Mouse (Mus musculus) spleen, postnatal 14 days (tissue): Measurements from ENCODE around the gene Trrap.
"Not testable (repeated sequence)": the region's sequence is repeated elsewhere in the genome, so short reads cannot be mapped to it uniquely, and the experiment has no call there.

Experiments used
- DNase-seq, 2 experiments: peaks; one replicate each; pipeline ENCODE4 v3.0.0; 2021 to 2022; ENCODE audit warnings: low spot score in 2 of 2

The Trrap gene

DNA sequence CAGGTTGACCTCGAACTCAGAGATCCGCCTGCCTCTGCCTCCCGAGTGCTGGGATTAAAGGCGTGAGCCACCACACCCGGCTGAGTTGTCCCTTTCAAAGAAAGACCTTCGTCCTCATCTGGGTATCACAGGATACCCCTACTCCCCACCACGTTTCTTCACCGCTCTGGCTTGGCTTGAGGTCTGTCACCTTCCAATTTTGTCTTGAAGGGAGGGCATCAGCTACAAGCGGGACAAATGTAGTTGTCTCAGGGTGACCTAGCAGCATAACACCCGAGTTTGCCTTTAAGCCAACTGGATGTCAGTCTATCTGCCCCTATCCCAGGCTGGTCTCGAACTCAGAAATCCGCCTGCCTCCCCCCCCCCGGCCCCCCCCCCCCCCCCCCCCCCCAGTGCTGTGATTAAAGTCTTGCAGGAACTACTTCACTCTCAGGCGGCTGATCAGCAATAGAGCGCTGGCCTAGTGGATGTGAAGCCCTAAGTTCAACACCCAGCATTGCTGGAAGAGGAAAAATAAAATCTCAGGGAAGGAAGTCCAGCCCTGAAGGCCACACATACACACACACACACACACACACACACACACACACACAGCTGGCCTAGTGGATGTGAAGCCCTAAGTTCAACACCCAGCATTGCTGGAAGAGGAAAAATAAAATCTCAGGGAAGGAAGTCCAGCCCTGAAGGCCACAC, at the start of gene Trrap:
Trrap (plus strand) TSS at position 627 of the 693 bp plus-strand sequence.
- DNase-seq = not testable (repeated sequence)

DNA sequence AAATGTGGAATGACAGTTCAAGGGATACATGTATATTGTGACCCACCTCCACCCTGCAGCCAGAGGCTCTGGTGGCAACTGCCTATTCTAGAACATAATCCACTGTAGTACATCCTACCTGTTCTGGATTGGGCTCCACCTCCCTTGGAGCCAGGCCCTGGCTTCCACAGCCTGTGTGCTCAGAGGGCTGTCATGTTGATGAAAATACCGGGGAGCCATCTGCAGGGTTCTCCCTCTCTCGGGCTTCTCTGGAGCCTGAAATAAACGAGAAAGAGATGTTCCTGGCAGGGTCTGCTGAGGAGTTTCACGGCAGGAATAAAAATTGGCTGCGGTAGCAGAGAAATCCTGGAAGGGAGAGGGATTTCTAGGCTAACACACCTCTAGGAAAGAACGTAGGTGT, 47.8 kb upstream of the Trrap start:
- no peak for DNase-seq

DNA sequence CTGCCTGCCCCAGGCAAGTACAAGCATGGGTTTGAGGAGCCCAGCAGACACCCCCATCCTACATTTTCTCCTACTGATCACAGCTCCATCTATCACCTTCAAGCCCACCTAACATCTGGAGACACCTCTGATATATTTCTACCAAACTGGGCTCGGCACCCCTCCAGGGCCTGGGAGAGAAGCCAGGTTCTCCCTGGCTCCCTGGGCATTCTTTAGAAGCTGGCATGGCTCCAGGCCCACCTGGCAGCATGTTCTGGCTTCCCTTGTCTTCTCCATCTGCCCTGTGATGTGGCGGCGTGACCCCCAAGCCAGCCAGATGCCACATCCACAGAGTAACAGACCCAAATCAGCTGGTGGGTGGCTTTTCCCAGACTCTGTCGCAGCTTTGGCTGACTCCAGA, 47.3 kb upstream of the Trrap start:
- DNase-seq = no peak

DNA sequence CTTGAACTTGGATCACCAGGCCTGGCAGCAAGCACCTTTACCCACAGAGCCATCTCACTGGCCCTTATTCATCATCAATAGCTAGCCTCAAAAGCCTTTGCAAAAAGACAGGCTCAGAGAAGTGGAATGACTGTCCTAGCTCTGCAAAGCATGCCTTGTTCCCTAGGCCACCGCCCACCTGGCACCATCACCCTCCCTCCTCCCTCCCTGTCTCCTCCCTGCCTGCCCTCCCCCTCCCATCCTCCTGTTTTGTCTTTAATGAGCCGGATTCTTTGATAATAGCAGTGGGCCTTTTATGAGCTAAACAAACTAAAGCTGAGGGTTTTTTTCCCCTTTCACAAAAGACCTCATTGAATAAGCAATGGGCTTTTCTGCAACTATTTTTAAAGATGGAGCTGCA, 42.6 kb upstream of the Trrap start:
- no peak for DNase-seq

DNA sequence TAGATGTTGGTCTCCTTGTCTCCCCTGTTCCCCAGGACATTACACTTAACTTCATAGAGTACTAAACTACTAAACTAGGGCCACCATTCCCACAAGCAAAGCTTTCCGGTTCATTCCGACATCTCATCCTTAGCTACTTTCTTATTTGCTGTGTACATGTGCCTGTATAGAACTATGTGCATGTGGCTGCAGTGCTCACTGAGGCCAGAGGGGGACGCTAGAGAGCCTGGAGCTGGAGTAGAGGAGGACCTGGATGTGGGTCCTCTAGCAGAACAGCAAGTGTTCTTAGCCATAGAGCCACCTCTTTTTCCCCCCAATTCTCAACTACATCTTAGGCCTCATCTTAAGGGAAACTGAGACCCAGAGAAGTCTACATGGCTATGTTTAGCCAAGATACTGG, 42.0 kb upstream of the Trrap start:
- DNase-seq = no peak

DNA sequence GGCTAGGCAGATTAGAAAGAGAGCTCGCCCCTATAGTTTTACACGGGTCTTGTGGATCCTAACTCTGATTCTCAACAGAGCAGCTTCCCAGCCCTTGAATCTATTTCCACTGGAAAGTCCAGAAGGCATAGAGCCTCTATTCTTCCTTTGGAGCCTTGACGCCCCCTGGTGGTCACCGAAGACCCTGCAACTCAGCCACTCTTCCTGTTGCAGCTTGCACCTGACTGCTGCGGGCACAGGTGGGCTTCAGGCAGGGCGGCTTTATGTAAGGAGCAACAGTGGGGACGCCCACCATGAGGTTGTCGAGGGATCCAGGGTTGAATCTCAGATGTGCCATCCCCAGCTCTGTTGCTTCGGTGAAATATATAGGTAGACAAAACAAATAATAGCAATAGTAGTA, 40.4 kb upstream of the Trrap start:
- peak in 1 of 2 experiments; percentile 49 for DNase-seq

- no peak for DNase-seq
These were observed 39.3 kb upstream of the Trrap start for GRCm38 (mm10) chr5:144728237-144728636.

DNA sequence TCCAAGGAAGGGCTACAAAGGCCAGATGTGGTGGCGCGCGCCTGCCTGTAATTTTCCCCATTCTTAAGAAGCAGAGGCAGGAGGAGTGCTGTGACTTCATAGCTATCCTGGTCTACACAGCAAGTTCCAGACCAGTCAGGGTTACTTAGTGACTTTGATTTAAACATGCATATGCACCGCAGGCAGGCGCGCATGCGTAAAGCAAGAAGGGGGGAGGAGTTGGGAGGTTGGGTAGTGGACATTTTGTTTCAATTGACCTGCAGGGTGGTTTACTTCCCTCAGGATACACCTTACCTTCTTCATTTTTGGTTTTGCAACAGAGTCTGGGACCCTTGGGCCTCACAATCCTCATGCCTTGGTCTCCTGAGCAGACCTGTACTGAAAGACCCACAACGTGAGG, 38.3 kb upstream of the Trrap start:
- no peak for DNase-seq

- peak in 1 of 2 experiments; percentile 20 for DNase-seq
These were observed 33.6 kb upstream of the Trrap start for GRCm38 (mm10) chr5:144733953-144734352.

- peak in 1 of 2 experiments; percentile 40 for DNase-seq
These were observed 32.6 kb upstream of the Trrap start for GRCm38 (mm10) chr5:144734949-144735348.

- no peak for DNase-seq
These were observed 30.4 kb upstream of the Trrap start for GRCm38 (mm10) chr5:144737101-144737500.

GRCm38 (mm10) chr5:144752432-144752831, 15.1 kb upstream of the Trrap start:
- no peak for DNase-seq

- peak in 1 of 2 experiments; percentile 13 for DNase-seq
These were observed 14.5 kb upstream of the Trrap start for GRCm38 (mm10) chr5:144753041-144753440.

DNA sequence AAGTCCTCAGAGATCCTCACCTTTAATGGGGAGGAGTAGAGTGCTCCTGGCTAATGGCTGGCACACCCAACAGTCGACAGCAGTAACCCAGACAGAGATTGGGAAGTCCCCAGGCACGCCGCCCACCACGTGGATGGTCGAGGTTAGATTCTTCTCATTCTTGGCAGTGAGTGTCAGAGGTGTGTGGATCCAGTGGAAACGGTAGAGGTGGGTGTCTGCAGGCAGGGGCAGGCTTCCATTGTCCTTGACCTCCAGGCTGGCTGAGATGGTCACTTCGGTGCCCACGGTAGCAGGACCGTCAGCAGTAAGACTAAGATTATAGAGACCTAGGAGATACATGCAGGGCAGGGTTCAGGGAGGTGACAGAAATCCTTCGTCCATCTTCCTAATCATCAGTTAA, 12.3 kb upstream of the Trrap start:
- DNase-seq = no peak

DNA sequence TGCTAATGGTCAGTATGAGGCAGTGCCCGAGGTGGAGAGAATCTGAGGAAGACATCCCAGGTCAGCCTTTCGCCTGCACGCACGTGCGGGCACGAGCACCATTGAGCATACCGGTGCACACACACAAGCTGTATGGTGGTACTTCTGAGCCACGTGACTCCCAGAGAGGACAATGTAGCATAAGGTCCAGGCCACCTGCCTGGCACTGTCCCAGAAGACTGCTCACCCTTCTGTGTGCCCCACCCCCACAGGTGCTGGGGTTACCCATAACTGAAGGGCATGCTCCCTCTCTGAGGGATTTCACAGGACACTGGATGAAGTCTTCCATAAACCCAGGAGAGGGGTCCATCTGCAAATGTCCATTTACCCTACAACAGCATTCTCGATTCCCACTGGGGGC, 10.1 kb upstream of the Trrap start:
- no peak for DNase-seq

DNA sequence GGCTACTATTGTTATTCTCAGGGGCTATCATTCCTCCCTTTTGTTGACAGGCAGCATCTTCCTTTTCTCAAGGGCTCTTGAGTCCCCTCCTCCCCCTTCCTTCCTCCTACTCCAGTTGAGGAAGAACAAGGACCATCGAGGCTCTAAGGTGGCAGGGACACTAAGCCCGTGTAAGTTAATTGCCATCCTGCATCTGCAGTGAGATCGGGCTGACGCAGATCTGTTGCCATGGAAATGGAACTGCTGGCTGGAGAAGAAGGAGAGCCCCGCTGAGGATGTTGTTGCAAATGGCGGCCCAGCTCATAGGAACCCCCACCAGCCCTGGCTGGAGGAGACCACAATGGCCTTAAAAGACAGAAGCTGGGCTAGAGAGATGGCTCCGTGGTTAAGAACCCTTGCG, 9.1 kb upstream of the Trrap start:
- no peak for DNase-seq

DNA sequence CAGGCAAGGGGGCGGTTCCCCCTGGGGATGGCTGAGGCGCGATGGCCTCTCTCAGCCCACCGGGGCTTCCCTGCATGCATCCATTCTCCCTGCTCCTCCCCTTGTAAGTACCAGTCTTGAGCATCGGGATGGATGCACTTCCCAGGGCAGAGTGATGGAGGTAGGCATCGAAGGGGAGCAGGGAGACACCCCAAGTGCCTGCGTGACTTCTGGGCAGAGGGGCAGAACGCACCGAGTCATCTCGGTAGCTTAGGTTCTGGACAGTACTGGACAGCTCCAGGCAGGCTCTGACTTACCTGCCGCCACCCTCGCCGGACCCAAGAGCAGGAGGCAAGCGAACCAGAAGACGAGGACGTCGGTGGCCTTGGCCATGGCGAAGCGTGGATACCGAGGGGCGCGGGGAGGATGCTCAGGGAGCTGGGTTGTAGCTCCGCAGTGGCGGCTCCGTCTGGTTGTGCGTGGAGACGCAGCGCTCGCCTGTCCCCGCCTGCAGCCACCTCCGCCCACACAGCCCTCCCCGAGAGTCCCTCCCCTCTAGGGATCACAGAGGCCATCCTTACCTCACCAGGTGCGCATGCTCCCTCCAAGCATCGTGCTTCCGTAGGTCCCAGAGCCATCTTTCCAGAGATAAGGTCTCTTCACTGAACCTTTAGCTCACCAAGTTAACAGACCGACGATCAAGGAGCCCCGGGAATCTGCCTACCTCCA, 6.2 kb upstream of the Trrap start, which contains the start of gene Tmem130:
Tmem130 (minus strand) TSS at position 658 of the 708 bp plus-strand sequence.
- DNase-seq = no peak

DNA sequence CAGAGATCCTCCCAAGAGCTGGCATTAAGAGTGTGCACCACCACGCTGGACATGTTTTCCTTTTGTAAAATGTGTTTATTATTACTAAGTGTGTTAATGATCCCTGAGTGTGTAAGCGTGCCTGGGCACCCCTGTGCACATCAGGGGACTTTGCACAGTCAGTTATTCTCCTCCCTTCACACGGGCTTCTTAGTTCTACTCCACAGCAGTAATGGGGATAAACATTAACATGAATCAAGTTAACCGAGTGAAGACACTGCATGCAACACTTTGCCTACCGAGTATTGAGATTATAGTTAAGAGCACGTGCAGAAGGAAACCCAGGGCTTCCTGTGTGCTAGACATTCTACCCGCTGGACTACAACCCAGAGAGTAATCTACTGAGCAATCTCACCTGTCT, 1.5 kb upstream of the Trrap start:
- no peak for DNase-seq

DNA sequence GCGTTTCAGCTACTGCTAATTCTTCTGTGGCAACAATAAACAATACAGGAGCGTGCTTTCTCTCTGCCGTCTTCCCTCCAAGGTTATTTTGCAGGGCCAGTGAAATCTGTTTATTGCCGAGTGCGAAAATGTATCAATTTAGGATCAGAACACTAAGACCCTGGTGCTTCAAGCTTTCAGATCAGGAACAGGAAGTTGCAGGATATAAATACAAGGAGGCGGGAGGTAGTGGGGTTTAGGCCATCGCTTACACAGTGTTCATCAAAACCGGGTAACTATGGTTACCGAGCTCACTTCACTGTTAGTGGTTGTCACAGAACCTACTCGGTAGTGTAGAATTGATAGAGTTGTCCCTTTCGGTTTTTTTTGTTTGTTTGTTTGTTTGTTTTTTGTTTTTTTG, 886 bp upstream of the Trrap start:
- no peak for DNase-seq

DNA sequence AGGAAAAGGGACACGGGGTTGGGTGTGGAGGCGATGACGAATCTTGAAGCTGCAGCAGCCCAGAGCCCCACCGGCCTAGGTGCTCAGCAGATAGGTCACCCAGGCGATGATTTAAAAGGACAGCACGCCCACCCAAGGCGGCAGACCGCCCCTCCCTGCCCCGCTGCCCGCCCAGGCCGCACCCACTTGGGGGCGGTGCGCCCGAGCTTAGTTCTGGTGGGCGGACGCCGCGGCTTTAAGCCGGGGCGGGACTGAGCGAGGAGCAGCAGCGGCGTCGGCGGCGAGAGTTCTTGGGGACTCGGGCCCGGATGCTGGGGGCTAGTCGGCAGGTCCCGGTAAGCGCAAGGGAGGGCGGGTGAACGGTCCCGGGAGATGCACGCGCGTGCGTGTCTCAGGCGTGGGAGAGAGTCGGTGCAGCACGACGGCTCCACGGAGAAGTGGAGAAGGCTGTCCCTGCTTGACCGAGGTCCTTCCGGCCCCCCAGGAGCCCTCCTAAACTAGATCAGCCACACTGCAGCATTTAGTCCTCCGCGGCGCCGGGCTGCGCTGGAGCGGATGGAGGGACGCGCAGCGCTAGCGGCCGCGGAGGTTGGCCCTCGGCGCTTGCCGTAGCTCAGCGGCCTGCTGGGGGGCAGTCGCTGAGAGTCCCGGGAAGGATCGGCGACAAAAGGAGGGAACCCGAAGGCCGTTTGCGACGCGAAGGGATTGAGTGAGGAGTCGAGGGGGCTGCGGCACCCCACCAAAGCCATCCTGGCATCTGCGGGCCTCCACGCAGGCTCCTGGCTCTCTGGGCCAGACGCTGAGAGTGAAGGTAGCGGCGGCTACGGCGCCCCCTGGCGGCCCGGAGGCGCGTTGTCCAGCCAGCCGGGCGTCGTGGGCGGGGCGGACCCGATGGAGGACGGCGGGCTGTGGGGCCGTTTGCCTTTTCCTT, 644 bp downstream of the Trrap start:
- peak; percentile 78 to 85 for DNase-seq

DNA sequence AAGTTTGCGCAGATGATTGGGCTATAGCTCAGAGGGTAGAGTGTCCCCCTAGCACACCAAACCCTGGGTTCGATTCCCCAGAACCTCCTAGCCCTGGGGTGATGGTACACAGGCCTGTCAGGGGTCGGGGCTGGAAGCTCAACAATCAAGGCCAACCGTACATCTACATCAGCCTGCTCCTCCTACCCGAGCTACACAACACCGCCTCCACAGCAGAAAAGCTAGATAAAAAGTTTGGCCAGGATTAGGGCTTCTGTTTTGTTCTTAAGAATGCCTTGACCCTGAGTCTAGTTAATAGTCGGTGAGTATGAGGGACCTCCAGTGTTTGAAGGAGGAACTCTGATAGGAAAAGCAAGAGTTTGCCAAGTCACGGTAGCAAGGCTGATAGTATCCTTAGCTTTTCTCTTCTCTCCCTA, 1.5 kb downstream of the Trrap start:
- no peak for DNase-seq

DNA sequence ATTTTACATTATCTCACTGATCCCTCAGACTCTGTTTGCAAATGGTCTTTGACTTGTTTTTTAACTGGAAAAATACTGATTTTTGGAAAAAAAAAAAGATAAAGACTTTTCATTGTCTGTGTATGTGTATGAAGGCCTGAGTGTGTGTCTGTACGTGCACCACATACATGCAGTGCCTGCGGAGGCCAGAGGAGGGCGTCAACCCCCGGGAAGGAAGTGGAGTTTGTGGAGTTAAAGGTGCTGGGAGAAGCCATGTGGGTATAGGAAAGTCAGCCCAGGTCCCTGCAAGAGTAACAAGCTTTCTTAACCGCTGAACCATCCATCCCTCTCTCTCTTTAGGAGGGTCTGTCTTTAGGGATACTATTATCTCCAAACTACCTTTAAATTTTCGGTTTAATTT, 5.7 kb downstream of the Trrap start:
- no peak for DNase-seq
